Mouse (Mus musculus) ES-Bruce4 (cell line): ENCODE results near the gene C2cd4a. TPM values are rescaled to one million over a fixed set of nuclear protein-coding genes. Genes with fewer than 3 reads are reported as not detected.

Experiments used
- H3K27ac ChIP-seq: 2 replicates; pipeline ENCODE4 v1.5.1; 2012; ENCODE audit warnings: low read length, inconsistent platforms; ENCODE audit not compliant: insufficient read depth
- H3K27me3 ChIP-seq: 2 replicates; pipeline ENCODE4 v1.6.1; 2012; ENCODE audit warnings: mild to moderate bottlenecking, low read length, inconsistent platforms; ENCODE audit not compliant: control insufficient read depth, poor library complexity, insufficient read depth, severe bottlenecking
- H3K36me3 ChIP-seq: 2 replicates; pipeline ENCODE4 v1.6.1; 2012; ENCODE audit warnings: inconsistent platforms, mild to moderate bottlenecking, low read length, moderate library complexity; ENCODE audit not compliant: control insufficient read depth, poor library complexity, insufficient read depth, severe bottlenecking
- H3K4me1 ChIP-seq: one replicate; pipeline ENCODE4 v1.8.1; 2011; ENCODE audit warnings: low read length; ENCODE audit not compliant: control insufficient read depth, insufficient read depth
- H3K4me3 ChIP-seq: 2 replicates; pipeline ENCODE4 v1.5.1; 2011; ENCODE audit warnings: low read depth, mild to moderate bottlenecking, low read length
- H3K9ac ChIP-seq: 2 replicates; pipeline ENCODE4 v1.6.1; 2012; ENCODE audit warnings: low read depth, mild to moderate bottlenecking, inconsistent platforms; ENCODE audit not compliant: poor library complexity, severe bottlenecking
- H3K9me3 ChIP-seq: replicated peaks from 2 replicates; pipeline ENCODE4 v1.6.1; 2012; ENCODE audit warnings: mild to moderate bottlenecking, low read length, inconsistent platforms; ENCODE audit not compliant: control insufficient read depth, poor library complexity, insufficient read depth, severe bottlenecking
- CTCF ChIP-seq: IDR thresholded peaks from one replicate; pipeline ENCODE4 v1.8.1; 2011; ENCODE audit warnings: low read depth, low read length
- EP300 ChIP-seq: IDR thresholded peaks from 2 replicates; pipeline ENCODE4 v1.6.1; 2011; ENCODE audit warnings: low read depth, low read length; ENCODE audit not compliant: insufficient read depth
- POLR2A ChIP-seq: IDR thresholded peaks from one replicate; pipeline ENCODE4 v1.8.1; 2011; ENCODE audit warnings: low read length; ENCODE audit not compliant: insufficient read depth
- polyA plus RNA-seq: library from polyadenylated mRNA; stranded (reverse); fragments of >200 nt; gene quantifications from 2 replicates; pipeline ENCODE4 v1.2.4, GENCODE M21; 2011; ENCODE audit warnings: low read depth; ENCODE audit not compliant: missing spikeins, insufficient read depth, insufficient read length

Gene C2cd4a
- polyA plus RNA-seq, 1 experiment, result not detected

GRCm38 (mm10) chr9:67869691-67870450, 37.7 kb upstream of the C2cd4a start:
- Histone ChIP-seq H3K36me3 (0 out of 2 replicates have a peak, but pooled peaks cover 2% of the 10 kb centered on the region), H3K27ac (no peak overlapping the region), H3K4me3 (no peak overlapping the region), H3K27me3 (no peaks in the 10 kb centered on the region), H3K9me3 (no peaks in the 10 kb centered on the region), H3K9ac (no peak overlapping the region), H3K4me1 (no peaks in the 10 kb centered on the region)
- TF ChIP-seq CTCF (no peak), EP300 (no peak), POLR2A (no peak)

- Histone ChIP-seq H3K27me3 (no peaks in the 10 kb centered on the region), H3K4me1 (no peaks in the 10 kb centered on the region), H3K27ac (no peak overlapping the region), H3K36me3 (no peaks in the 10 kb centered on the region), H3K4me3 (no peak overlapping the region), H3K9me3 (no peaks in the 10 kb centered on the region), H3K9ac (no peak overlapping the region)
- TF ChIP-seq POLR2A (no peak), CTCF (no peak), EP300 (no peak)
Observed at GRCm38 (mm10) chr9:67867411-67867810, 35.3 kb upstream of the C2cd4a start.

DNA sequence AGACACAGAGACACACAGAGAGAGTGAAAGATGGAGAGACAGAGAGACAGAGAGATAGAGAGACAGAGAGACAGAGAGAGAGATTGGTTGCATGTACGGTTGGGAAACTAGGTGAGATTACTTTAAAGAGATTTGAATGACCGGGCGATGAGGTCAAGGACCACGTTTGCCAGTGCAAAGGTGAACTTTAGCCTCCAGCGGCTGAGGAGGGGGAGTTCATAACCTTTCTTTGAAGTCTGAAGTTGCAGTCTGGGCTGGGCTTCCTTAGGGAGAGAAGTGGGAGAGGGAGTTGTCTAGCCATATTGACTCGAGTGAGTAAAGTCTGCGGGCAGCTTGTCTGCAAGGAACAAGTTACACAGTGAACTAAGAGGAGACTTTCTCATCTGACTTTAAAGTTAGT, 33.3 kb upstream of the C2cd4a start:
- TF ChIP-seq POLR2A (no peak), EP300 (no peak), CTCF (no peak)

GRCm38 (mm10) chr9:67864011-67864410, 31.9 kb upstream of the C2cd4a start:
- H3K4me3 ChIP-seq, result no peak overlapping the region
- H3K27ac ChIP-seq, result no peak overlapping the region
- H3K9ac ChIP-seq, result no peak overlapping the region
- no peak for TF ChIP-seq CTCF
- TF ChIP-seq POLR2A, result no peak
- no peak for TF ChIP-seq EP300
- no peaks in the 10 kb centered on the region for H3K36me3 ChIP-seq
- no peaks in the 10 kb centered on the region for H3K9me3 ChIP-seq
- no peaks in the 10 kb centered on the region for H3K27me3 ChIP-seq
- H3K4me1 ChIP-seq, result no peaks in the 10 kb centered on the region

More for the DNA sequence above, 33.3 kb upstream of the C2cd4a start:
- Histone ChIP-seq H3K4me3 (no peak overlapping the region), H3K27ac (no peak overlapping the region), H3K4me1 (no peaks in the 10 kb centered on the region), H3K9me3 (no peaks in the 10 kb centered on the region), H3K27me3 (no peaks in the 10 kb centered on the region), H3K9ac (no peak overlapping the region), H3K36me3 (no peaks in the 10 kb centered on the region)

- Histone ChIP-seq H3K27ac (no peak overlapping the region), H3K4me3 (no peak overlapping the region), H3K27me3 (no peaks in the 10 kb centered on the region), H3K9me3 (no peaks in the 10 kb centered on the region), H3K4me1 (no peaks in the 10 kb centered on the region), H3K36me3 (no peaks in the 10 kb centered on the region), H3K9ac (no peak overlapping the region)
- TF ChIP-seq CTCF (no peak), POLR2A (no peak), EP300 (no peak)
Observed at GRCm38 (mm10) chr9:67863332-67863731, 31.2 kb upstream of the C2cd4a start.

DNA sequence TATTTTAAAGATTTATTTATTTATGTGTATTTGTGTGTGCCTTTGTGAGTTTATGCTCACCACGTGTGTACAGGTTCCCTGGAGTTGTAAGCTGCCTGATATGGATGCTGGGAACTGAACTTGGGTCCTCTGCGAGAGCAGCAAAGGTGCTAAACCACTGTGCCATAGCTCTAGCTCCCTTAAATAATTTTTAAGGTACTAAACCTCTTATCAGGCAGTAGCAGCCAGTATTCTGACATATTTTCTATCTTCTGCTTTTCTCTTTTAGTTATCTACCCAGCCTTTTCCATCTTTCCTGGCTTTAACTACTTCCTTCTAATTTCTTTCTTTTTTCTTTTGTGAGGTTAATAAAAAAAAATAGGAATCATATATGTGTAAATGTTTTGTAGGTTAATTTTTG, 28.1 kb upstream of the C2cd4a start:
- no peaks in the 10 kb centered on the region for H3K36me3 ChIP-seq
- H3K9ac ChIP-seq, result no peak overlapping the region
- H3K4me1 ChIP-seq, result no peaks in the 10 kb centered on the region
- no peak for TF ChIP-seq POLR2A
- no peak for TF ChIP-seq CTCF
- no peak for TF ChIP-seq EP300
- no peaks in the 10 kb centered on the region for H3K9me3 ChIP-seq
- H3K27ac ChIP-seq, result no peak overlapping the region
- H3K4me3 ChIP-seq, result no peak overlapping the region
- H3K27me3 ChIP-seq, result no peaks in the 10 kb centered on the region
